Mouse (Mus musculus): ENCODE measurements around the gene Tyr.
"Not testable (repeated sequence)": the region's sequence is repeated elsewhere in the genome, so short reads cannot be mapped to it uniquely, and the experiment has no call there.

Gene Tyr

GRCm38 (mm10) chr7:87493412-87493811 is at the start of gene Tyr:
Tyr (minus strand) TSS chr7:87493512.
- in situ Hi-C loops (cut with MboI, MseI), result loop anchor here (25.0 kb wide), 1 partner anchor 1331 kb away; the partner anchor contains the start of gene Vmn2r75

GRCm38 (mm10) chr7:87539031-87539430 is 45.7 kb upstream of the Tyr start:
- in situ Hi-C loops (cut with MboI, MseI), result no loop called here

GRCm38 (mm10) chr7:87494124-87494682 is 891 bp upstream of the Tyr start:
- in situ Hi-C loops (cut with MboI, MseI), result loop anchor here (25.0 kb wide), 1 partner anchor 1332 kb away; the partner anchor contains the start of gene Vmn2r75

- in situ Hi-C loops (cut with MboI, MseI), result loop anchor here (25.0 kb wide), 1 partner anchor 1326 kb away; the partner anchor contains the start of gene Vmn2r75
These were observed 5.3 kb downstream of the Tyr start for GRCm38 (mm10) chr7:87488024-87488423.

- in situ Hi-C loops (cut with MboI, MseI), result no loop called here
These were observed 80.0 kb downstream of the Tyr start for GRCm38 (mm10) chr7:87413271-87413670.

GRCm38 (mm10) chr7:87411373-87411772 is 81.9 kb downstream of the Tyr start:
- in situ Hi-C loops (cut with MboI, MseI), result not testable (repeated sequence)

- in situ Hi-C loops (cut with MboI, MseI), result no loop called here
These were observed 96.3 kb downstream of the Tyr start for GRCm38 (mm10) chr7:87397023-87397422.

GRCm38 (mm10) chr7:87374935-87375334 is 118.4 kb downstream of the Tyr start:
- in situ Hi-C loops (cut with MboI, MseI), result no loop called here
